Mouse (Mus musculus) central nervous system, embryonic 18 days (tissue): ENCODE data around the gene Tm6sf2. TPM values are rescaled to one million over a fixed set of nuclear protein-coding genes. Genes with fewer than 3 reads are reported as not detected.

Source experiments
- polyA plus RNA-seq: library from polyadenylated mRNA; depleted of rRNA; stranded (reverse); fragments of >200 nt; gene quantifications from 2 replicates; pipeline ENCODE4 v1.2.3, GENCODE M21; 2012; rRNA removed

Gene Tm6sf2
- 5.8 and 6.4 TPM in 2 replicates for polyA plus RNA-seq

GRCm38 (mm10) chr8:70072441-70073069, at the start of gene Tm6sf2:
Gene Tm6sf2 (plus strand): TSS chr8:70072924.

GRCm38 (mm10) chr8:70042583-70043455, 29.9 kb upstream of the Tm6sf2 start, which contains the start of the genes Mau2 and Sugp1:
Gene Mau2 (minus strand): TSS chr8:70042734.
Gene Sugp1 (plus strand): TSS chr8:70042813.

GRCm38 (mm10) chr8:70083285-70083684, 10.6 kb downstream of the Tm6sf2 start, which contains the start of gene Hapln4:
Gene Hapln4 (plus strand): TSS chr8:70083457.

GRCm38 (mm10) chr8:70120667-70121066, 47.9 kb downstream of the Tm6sf2 start, which contains the start of gene Ncan:
Gene Ncan (minus strand): TSS chr8:70120873.

Other genes starting within 250 kb of the Tm6sf2 start
- 29.2 and 35.4 TPM in 2 replicates for gene Pbx4, start 240.4 kb upstream of the Tm6sf2 start, polyA plus RNA-seq
- 7.6 and 7.8 TPM in 2 replicates for gene Cilp2, start 185.2 kb upstream of the Tm6sf2 start, polyA plus RNA-seq
- gene Tssk6, start 170.7 kb upstream of the Tm6sf2 start, polyA plus RNA-seq, result 0.47 and 0.51 TPM in 2 replicates
- gene Ndufa13, start 170.4 kb upstream of the Tm6sf2 start, polyA plus RNA-seq, result 120 and 129 TPM in 2 replicates
- gene Yjefn3, start 170.2 kb upstream of the Tm6sf2 start, polyA plus RNA-seq, result 10.8 and 11.7 TPM in 2 replicates
- gene Gatad2a, start 76.5 kb upstream of the Tm6sf2 start, polyA plus RNA-seq, result 20.8 and 21.0 TPM in 2 replicates
- 115 and 119 TPM in 2 replicates for gene Mau2, start 30.2 kb upstream of the Tm6sf2 start, polyA plus RNA-seq
- gene Sugp1, start 30.1 kb upstream of the Tm6sf2 start, polyA plus RNA-seq, result 26.0 and 28.5 TPM in 2 replicates
- 0.53 and 0.70 TPM in 2 replicates for gene Hapln4, start 10.5 kb downstream of the Tm6sf2 start, polyA plus RNA-seq
- gene Ncan, start 47.9 kb downstream of the Tm6sf2 start, polyA plus RNA-seq, result 80.6 and 97.8 TPM in 2 replicates
- 28.4 and 28.9 TPM in 2 replicates for gene Nr2c2ap, start 58.4 kb downstream of the Tm6sf2 start, polyA plus RNA-seq
- 14.2 and 16.7 TPM in 2 replicates for gene Rfxank, start 66.2 kb downstream of the Tm6sf2 start, polyA plus RNA-seq
- gene Borcs8, start 66.6 kb downstream of the Tm6sf2 start, polyA plus RNA-seq, result 107 and 110 TPM in 2 replicates
- gene Mef2b, start 66.8 kb downstream of the Tm6sf2 start, polyA plus RNA-seq, result 0.31 and 0.49 TPM in 2 replicates
- gene Tmem161a, start 99.4 kb downstream of the Tm6sf2 start, polyA plus RNA-seq, result 88.0 and 105 TPM in 2 replicates
- gene Slc25a42, start 139.4 kb downstream of the Tm6sf2 start, polyA plus RNA-seq, result 30.8 and 32.6 TPM in 2 replicates
- 144 and 148 TPM in 2 replicates for gene Sugp2, start 161.3 kb downstream of the Tm6sf2 start, polyA plus RNA-seq
- gene Armc6, start 161.5 kb downstream of the Tm6sf2 start, polyA plus RNA-seq, result 143 and 144 TPM in 2 replicates
- 39.3 and 42.2 TPM in 2 replicates for gene Homer3, start 209.9 kb downstream of the Tm6sf2 start, polyA plus RNA-seq
- 53.5 and 59.7 TPM in 2 replicates for gene Ddx49, start 229.6 kb downstream of the Tm6sf2 start, polyA plus RNA-seq
- 260 and 266 TPM in 2 replicates for gene Cope, start 229.6 kb downstream of the Tm6sf2 start, polyA plus RNA-seq
- gene Cers1, start 242.9 kb downstream of the Tm6sf2 start, polyA plus RNA-seq, result 37.7 and 45.2 TPM in 2 replicates